Mouse (Mus musculus) kidney, embryonic 15.5 days (tissue): ENCODE data around the gene Srrd. TPM values are rescaled to one million over a fixed set of nuclear protein-coding genes. Genes with fewer than 3 reads are reported as not detected.

Experiments
- ATAC-seq: fragments of 200-750 bp; cut with Nextera tagmentation; replicated peaks from 2 replicates; pipeline ENCODE4 v1.8.0; 2017; ENCODE audit warnings: moderate TSS enrichment; ENCODE audit not compliant: low FRiP score
- H3K27ac ChIP-seq: fragments of 300-500 bp; sonication (generic); 2 replicates; pipeline ENCODE4 v1.5.1; 2015; ENCODE audit warnings: mild to moderate bottlenecking, inconsistent platforms
- H3K27me3 ChIP-seq: fragments of 300-500 bp; sonication (generic); 2 replicates; pipeline ENCODE4 v1.6.1; 2015; ENCODE audit warnings: inconsistent platforms
- H3K36me3 ChIP-seq: fragments of 300-500 bp; sonication (generic); 2 replicates; pipeline ENCODE4 v1.6.1; 2015; ENCODE audit warnings: inconsistent platforms
- H3K4me1 ChIP-seq: fragments of 300-500 bp; sonication (generic); 2 replicates; pipeline ENCODE4 v1.6.1; 2015; ENCODE audit warnings: inconsistent platforms
- H3K4me2 ChIP-seq: fragments of 300-500 bp; sonication (generic); 2 replicates; pipeline ENCODE4 v1.6.1; 2015; ENCODE audit warnings: moderate library complexity, mild to moderate bottlenecking, inconsistent platforms
- H3K4me3 ChIP-seq: fragments of 300-500 bp; sonication (generic); replicated peaks from 2 replicates; pipeline ENCODE4 v1.5.1; 2015; ENCODE audit warnings: mild to moderate bottlenecking, inconsistent platforms
- H3K9ac ChIP-seq: fragments of 300-500 bp; sonication (generic); 2 replicates; pipeline ENCODE4 v1.6.1; 2015; ENCODE audit warnings: mild to moderate bottlenecking, inconsistent platforms
- H3K9me3 ChIP-seq: fragments of 300-500 bp; sonication (generic); replicated peaks from 2 replicates; pipeline ENCODE4 v1.6.1; 2016; ENCODE audit warnings: inconsistent platforms
- WGBS: fragments of 180-500 bp; shearing (Covaris S2); methylation state at CpG from one replicate; pipeline ENCODE4 v1.1.7; 2015; ENCODE audit warnings: mixed read lengths; 5-methylcytosine and 5-hydroxymethylcytosine counted together
- polyA plus RNA-seq: library from polyadenylated mRNA; unstranded; fragments of >200 nt; fragmentation: Nextera tagmentation; extraction: Ambion mirVana; gene quantifications from 2 replicates; pipeline ENCODE4 v1.2.1, GENCODE M21; 2015

Gene Srrd
- polyA plus RNA-seq, 1 experiment from 2014 or later, result 44.8 TPM

DNA sequence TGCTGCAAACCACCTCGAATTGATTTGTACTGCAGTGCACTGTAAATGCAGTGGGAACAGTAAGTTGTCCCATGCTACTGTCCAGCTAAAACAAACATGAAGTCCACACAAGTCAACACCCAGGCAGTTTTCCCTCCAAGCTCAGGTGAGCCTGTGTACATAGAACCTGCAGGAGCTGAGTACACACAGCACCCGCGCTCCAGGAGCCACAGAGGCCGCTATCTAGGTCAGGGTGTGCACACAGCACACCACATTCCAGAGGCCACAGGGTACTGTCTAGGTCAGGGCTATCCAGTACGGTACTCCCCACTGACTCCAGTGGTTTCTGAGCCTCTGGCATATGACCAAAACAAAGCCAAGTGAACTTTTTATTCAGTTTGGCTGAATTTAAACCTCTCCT is 40.5 kb downstream of the Srrd start:
- Histone ChIP-seq H3K4me2 (no peak overlapping the region), H3K9me3 (no peaks in the 10 kb centered on the region), H3K27me3 (no peaks in the 10 kb centered on the region), H3K36me3 (peaks cover 29% of the 10 kb centered on the region), H3K4me3 (no peak overlapping the region), H3K4me1 (peaks cover 20% of the 10 kb centered on the region; the same call in 1 of the 2 replicates), H3K9ac (no peak overlapping the region), H3K27ac (no peak overlapping the region)
- no peak for ATAC-seq
- WGBS, result 83% methylated on average over 5 of the region's 5 CpGs

DNA sequence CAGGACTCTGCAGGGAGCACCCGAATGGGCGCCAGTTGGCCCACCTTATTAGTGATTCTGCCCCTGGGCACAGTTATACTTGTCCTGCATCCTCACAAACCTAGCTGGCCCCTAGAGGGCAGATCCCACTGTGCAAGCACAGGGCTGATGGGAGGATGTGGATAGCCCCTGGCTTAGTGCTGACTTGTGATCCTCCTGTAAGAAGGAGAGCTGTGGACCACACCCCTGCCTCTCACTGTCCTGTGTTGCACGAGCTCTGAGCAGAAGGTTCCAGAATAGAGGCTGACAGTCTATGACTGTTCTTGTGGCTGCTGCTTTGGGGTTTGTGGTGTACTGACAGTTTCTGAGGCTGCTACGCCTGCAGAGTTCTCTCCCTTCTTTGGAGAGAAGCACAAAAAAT is 41.1 kb downstream of the Srrd start:
- ATAC-seq, result no peak
- H3K36me3 ChIP-seq, result peaks cover 23% of the 10 kb centered on the region
- H3K27ac ChIP-seq, result no peak overlapping the region
- no peaks in the 10 kb centered on the region for H3K9me3 ChIP-seq
- no peak overlapping the region for H3K4me2 ChIP-seq
- H3K4me1 ChIP-seq, result peaks cover 26% of the 10 kb centered on the region
- H3K4me3 ChIP-seq, result no peak overlapping the region
- WGBS, result 88% methylated on average over 4 of the region's 4 CpGs
- H3K27me3 ChIP-seq, result no peaks in the 10 kb centered on the region
- H3K9ac ChIP-seq, result no peak overlapping the region

DNA sequence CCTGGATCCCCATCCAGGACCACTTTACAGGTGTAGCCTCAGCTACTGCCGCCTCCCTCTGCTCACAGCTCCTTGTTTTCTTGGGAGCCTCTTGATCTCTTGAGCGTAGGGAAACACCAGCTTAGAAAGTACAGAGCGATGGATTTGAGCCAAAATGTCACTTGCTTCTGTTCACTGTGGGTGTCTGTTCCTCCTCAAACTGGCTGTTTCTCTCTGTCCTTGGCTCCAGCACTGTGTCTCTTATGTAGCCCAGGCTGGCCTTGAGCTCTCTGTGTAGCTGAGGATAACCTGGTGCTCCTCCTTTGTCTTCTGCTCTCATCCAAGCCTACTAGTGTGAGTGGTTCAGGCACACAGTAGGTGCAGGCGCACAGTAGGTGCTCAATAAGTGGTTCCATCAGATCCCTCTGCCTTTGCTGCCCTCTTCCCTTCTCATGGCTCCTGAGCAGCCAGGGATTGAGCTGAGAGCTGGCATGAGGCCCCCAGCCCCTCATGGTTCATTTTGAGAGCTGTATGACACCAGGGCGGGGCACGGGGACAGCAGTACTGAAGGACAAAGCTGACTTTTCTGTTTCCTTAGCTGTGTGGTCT is 42.0 kb downstream of the Srrd start:
- Histone ChIP-seq H3K9me3 (no peaks in the 10 kb centered on the region), H3K4me3 (no peak overlapping the region), H3K27me3 (no peaks in the 10 kb centered on the region), H3K27ac (no peak overlapping the region), H3K4me1 (peaks cover 35% of the 10 kb centered on the region), H3K9ac (no peak overlapping the region), H3K36me3 (peaks cover 14% of the 10 kb centered on the region), H3K4me2 (no peak overlapping the region)
- ATAC-seq, result no peak
- 85% methylated on average over 6 of the region's 6 CpGs for WGBS

DNA sequence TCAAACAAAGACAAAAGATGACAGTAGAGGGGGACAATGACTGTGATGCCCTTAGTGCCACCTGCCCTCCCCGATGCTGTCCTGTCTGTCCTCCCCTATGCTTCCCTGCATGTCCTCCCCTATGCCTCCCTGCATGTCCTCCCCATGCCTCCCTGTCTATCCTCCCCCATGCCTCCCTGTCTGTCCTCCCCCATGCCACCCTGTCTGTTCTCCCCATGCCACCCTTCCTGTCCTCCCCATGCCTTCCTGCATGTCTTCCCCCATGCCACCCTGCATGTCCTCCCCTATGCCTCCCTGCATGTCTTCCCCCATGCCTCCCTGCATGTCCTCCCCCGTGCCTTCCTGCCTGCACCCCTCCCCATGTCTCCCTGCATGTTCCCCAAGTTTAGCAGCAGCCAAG is 42.7 kb downstream of the Srrd start:
- whole genome bisulfite sequencing, result 76% methylated on average over 2 of the region's 2 CpGs
- H3K4me3 ChIP-seq, result no peak overlapping the region
- no peaks in the 10 kb centered on the region for H3K9me3 ChIP-seq
- no peak overlapping the region for H3K4me2 ChIP-seq
- ATAC-seq, result no peak
- H3K27me3 ChIP-seq, result no peaks in the 10 kb centered on the region
- H3K9ac ChIP-seq, result no peak overlapping the region
- H3K36me3 ChIP-seq, result peaks cover 10% of the 10 kb centered on the region
- H3K27ac ChIP-seq, result no peak overlapping the region
- H3K4me1 ChIP-seq, result peaks cover 41% of the 10 kb centered on the region

DNA sequence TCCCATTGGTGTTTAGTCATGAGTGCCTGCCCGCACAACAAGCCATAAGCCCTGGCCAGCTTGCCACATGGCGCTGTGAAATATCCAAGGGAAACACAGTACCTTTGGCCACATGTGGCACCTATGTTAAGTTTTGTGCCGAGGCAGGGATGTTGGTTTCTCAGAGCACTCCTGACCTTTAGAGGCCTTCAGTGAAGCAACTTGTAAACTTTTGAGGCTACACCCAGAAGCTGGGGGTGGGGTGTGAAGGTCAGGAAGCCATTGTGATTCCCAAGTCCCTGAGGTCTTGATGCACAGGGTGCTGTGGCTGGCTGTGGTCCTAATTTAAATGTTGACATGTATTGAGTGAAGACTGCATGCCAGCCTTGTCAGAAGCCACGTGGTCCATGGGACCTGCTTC is 43.4 kb downstream of the Srrd start:
- WGBS, result 86% methylated on average over 4 of the region's 4 CpGs
- Histone ChIP-seq H3K4me2 (no peak overlapping the region), H3K27ac (peak overlapping the region; percentile 28), H3K9ac (no peak overlapping the region), H3K27me3 (no peaks in the 10 kb centered on the region), H3K4me3 (no peak overlapping the region), H3K4me1 (peaks cover 48% of the 10 kb centered on the region), H3K9me3 (no peaks in the 10 kb centered on the region), H3K36me3 (peaks cover 7% of the 10 kb centered on the region; the same call in 1 of the 2 replicates)
- ATAC-seq, result no peak

DNA sequence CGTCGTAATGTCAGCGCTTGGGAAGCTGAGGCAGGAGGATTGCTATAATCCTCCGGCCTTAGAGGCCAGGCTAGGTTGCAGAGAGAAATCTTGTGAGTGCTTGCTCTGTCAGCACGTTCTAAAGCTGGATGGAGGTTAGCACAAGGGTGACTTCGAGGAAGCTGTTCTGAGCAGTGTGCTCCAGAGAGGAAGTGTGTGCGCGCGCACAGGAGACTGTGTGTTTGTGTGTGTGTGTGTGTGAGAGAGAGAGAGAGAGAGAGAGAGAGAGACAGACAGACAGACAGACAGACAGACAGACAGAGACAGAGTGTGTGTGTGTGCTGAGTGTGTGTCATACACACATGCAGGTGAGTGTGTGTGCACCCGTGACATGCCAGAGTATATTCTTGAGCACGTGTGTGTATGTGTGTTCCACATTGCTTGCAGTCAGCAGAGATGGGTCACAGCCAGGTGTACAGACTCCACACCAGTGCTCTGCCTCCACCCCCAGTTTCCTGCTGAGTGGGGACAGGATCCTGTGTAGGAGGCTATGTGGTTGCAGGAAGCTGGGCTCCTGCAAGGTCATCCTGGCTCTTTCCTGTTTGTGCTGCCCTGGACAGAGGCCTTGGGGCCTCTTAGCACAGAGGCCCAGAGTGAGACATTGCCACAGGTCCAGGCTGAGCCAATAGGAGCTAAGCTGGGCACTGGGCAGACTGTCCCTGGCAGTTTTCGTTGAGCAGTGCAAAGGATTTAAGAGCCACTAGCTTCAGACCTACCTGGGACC is 44.4 kb downstream of the Srrd start:
- no peaks in the 10 kb centered on the region for H3K27me3 ChIP-seq
- 76% methylated on average over 12 of the region's 12 CpGs for WGBS
- H3K9ac ChIP-seq, result no peak overlapping the region

DNA sequence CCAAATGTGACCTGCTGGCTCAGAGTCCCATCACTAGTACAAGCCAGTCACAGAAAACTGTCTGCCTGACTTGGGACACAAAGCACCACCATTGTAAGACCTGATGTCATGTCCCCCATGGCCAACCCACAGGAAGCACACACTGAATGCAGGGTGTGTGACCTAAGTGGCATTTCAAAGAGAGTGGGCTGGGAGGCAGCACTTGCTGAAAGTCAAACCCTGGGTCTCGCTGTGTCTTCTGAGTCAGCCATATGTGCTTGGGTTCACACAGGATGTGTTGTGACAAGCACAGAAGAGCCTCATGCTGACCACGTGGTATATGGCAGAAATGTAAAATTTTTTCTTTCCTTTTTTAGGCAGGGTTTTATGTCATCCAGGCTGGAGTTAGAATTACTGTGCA is 45.6 kb downstream of the Srrd start:
- Histone ChIP-seq H3K4me1 (peaks cover 67% of the 10 kb centered on the region), H3K4me2 (no peak overlapping the region), H3K9me3 (no peaks in the 10 kb centered on the region), H3K9ac (no peak overlapping the region), H3K36me3 (0 out of 2 replicates have a peak, but pooled peaks cover 2% of the 10 kb centered on the region), H3K27me3 (no peaks in the 10 kb centered on the region), H3K4me3 (no peak overlapping the region), H3K27ac (peak overlapping the region; percentile 28)
- 70% methylated on average over 2 of the region's 2 CpGs for WGBS
- no peak for ATAC-seq

More for the DNA sequence above, 44.4 kb downstream of the Srrd start:
- no peak overlapping the region for H3K4me3 ChIP-seq
- ATAC-seq, result peak; percentile 50
- peak overlapping the region; percentile 28 for H3K27ac ChIP-seq
- H3K36me3 ChIP-seq, result 0 out of 2 replicates have a peak, but pooled peaks cover 7% of the 10 kb centered on the region
- H3K4me2 ChIP-seq, result no peak overlapping the region
- H3K9me3 ChIP-seq, result no peaks in the 10 kb centered on the region
- peaks cover 56% of the 10 kb centered on the region for H3K4me1 ChIP-seq

DNA sequence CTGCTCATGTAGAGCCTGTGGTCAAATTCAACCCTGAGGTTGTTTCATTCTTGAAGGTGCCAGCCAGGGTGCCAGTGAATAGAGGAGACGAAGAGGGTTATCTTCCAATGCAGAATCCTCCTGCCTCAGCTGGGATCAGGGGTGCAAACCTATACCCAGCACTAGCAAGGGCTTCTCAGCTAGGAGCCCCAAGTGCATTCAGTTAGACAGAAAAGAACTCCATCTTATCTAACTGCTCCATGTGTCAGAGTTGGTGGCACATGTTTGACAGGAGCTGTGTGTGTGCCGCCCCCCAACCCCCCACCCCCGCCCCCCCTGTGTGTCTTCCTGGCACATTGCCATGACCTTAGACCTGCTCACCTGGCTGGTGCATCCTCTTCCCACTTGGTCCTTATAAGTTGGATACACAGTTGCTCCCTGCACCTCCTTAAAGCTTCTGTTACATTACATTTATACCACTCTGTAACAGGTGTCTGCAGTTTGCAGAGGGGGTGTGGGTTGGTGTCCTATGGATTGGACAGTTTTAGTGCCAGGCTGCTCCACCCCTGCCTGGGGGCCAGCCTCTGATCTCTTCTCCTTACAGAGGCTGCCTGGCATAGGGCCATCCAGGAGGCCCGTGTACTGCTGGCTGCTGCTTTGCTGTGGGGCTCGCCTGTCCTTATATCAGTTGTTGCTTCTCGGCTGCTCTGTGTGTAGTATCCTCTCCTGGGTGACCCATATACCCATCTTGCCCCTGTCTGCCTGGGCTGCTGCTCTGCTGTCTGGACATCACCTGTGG is 46.2 kb downstream of the Srrd start:
- Histone ChIP-seq H3K9ac (no peak overlapping the region), H3K4me3 (no peak overlapping the region), H3K27me3 (no peaks in the 10 kb centered on the region), H3K4me2 (no peak overlapping the region), H3K9me3 (no peaks in the 10 kb centered on the region), H3K27ac (peak overlapping the region; percentile 28), H3K4me1 (peaks cover 73% of the 10 kb centered on the region), H3K36me3 (0 out of 2 replicates have a peak, but pooled peaks cover 2% of the 10 kb centered on the region)
- WGBS, result 65% methylated on average over 6 of the region's 6 CpGs
- no peak for ATAC-seq

DNA sequence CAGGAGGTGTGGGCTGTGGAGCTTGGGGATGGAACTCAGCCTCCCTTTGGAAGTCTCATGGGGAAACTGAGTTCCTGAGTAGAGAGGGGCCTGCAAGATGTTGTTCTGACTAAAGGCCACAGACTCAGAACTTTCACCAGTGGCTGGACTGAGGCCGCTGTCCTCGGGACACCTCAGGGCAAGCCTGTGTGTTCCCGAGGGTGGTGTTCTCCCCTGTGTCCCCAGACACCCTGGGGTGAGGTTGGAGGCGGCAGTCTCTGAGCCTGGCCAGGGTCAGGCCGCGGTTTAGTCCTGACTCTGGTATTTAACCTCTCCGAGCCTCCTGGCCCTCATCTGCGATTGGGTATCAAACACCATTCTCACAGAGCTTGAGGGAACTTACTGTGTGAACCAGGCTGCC is 47.3 kb downstream of the Srrd start:
- 66% methylated on average over 8 of the region's 8 CpGs for WGBS
- no peaks in the 10 kb centered on the region for H3K36me3 ChIP-seq

DNA sequence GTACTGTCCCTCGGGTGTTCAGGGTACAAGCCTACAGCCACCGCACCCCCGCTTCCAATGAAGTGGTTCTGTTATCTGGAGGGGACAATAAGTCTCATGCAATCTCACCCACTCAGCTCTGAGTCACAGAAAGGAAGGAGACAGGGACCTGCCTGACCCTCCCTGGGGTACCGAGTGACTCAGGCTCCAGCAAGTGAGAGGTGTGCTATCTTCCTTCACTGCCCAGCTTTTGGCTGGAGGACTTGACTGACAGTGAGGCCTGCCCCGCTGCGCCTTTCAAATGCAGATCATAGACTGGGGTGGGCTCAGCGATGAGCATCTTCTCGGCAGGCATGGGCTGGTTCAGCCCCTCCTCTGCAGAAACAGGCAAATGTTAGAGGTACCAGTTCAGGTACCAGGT is 47.7 kb downstream of the Srrd start:
- Histone ChIP-seq H3K9me3 (no peaks in the 10 kb centered on the region), H3K4me3 (no peak overlapping the region), H3K9ac (no peak overlapping the region), H3K27ac (no peak overlapping the region), H3K4me1 (peaks cover 85% of the 10 kb centered on the region), H3K27me3 (no peaks in the 10 kb centered on the region), H3K36me3 (no peaks in the 10 kb centered on the region), H3K4me2 (no peak overlapping the region)
- WGBS, result 53% methylated on average over 8 of the region's 8 CpGs
- no peak for ATAC-seq

More for the DNA sequence above, 47.3 kb downstream of the Srrd start:
- Histone ChIP-seq H3K4me3 (no peak overlapping the region), H3K27me3 (no peaks in the 10 kb centered on the region), H3K4me2 (no peak overlapping the region), H3K27ac (no peak overlapping the region), H3K9ac (no peak overlapping the region), H3K4me1 (peaks cover 84% of the 10 kb centered on the region), H3K9me3 (no peaks in the 10 kb centered on the region)
- ATAC-seq, result no peak

DNA sequence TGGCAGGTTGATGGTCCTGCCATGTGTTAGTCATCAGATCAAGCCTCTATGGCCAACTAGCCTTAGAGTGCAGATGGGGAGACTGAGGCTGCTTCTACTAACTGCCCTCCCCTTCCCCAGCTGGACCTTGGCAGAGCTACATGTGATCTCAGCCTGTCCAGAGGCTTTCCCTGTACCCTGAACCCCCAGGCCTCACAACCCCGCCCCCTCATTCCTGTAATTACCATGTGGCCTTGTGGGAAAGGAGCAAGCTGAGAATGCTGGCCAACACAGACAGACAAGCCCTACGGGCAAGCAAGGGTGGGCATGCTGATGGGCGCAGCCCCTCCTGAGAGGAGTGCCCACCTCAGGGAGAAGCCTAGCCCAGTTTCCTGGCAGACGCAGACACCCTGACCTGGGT is 48.1 kb downstream of the Srrd start:
- Histone ChIP-seq H3K4me3 (no peak overlapping the region), H3K27me3 (no peaks in the 10 kb centered on the region), H3K9ac (no peak overlapping the region), H3K27ac (peak overlapping the region; percentile 41; the same call in 1 of the 2 replicates), H3K36me3 (no peaks in the 10 kb centered on the region), H3K9me3 (no peaks in the 10 kb centered on the region), H3K4me2 (no peak overlapping the region), H3K4me1 (peaks cover 87% of the 10 kb centered on the region)
- ATAC-seq, result no peak
- WGBS, result 65% methylated on average over 4 of the region's 4 CpGs

DNA sequence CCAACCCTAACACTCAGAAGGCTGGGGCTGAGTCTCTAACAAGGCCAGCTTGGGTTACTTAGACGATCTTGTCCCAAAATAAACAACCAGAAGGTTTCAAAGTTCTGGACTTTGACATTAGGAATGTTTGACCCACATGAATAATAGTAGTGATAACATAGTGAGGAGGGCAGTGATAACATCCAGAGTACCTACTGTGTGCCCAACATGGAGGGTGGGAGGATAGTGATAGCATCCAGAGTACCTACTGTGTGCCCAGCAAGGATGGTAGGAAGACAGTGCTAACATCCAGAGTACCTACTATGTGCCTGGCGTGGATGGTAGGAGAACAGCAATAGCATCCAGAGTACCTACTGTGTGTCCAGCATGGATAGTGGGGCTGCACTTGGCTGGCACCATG is 49.0 kb downstream of the Srrd start:
- H3K4me1 ChIP-seq, result peaks cover 91% of the 10 kb centered on the region
- H3K4me3 ChIP-seq, result no peak overlapping the region
- no peak for ATAC-seq
- no peak overlapping the region for H3K9ac ChIP-seq
- no peaks in the 10 kb centered on the region for H3K36me3 ChIP-seq
- H3K27ac ChIP-seq, result no peak overlapping the region
- no peaks in the 10 kb centered on the region for H3K9me3 ChIP-seq
- WGBS, result 48% methylated on average over 2 of the region's 2 CpGs
- H3K27me3 ChIP-seq, result no peaks in the 10 kb centered on the region
- H3K4me2 ChIP-seq, result no peak overlapping the region
